Mouse (Mus musculus): ENCODE measurements at regions not wholly inside any gene's neighbourhood (a gene's known extent, or its start where the extent isn't known, plus 50 kb on each side); places are given as distances from the start of the nearest gene placed in this dataset.
A peak's percentile ranks its signal among the peaks of the same experiment; 100 is the strongest.
"Not testable (repeated sequence)": the region's sequence is repeated elsewhere in the genome, so short reads cannot be mapped to it uniquely, and the experiment has no call there.

GRCm38 (mm10) chr6:18566934-18567333 is 52.3 kb upstream of the Cttnbp2 start:
- H3K27ac ChIP-seq (ENCODE audit: low read length); H3K36me3 ChIP-seq (ENCODE audit: control insufficient read depth, insufficient read depth); H3K4me2 ChIP-seq (ENCODE audit: low read depth, low read length); ATAC-seq (replicated peaks; ENCODE audit: extremely low read depth, insufficient read depth, low FRiP score); H3K4me3 ChIP-seq (ENCODE audit: low read length); H3K9ac ChIP-seq (ENCODE audit: low read length); H3K9me3 ChIP-seq (replicated peaks; ENCODE audit: control insufficient read depth, low read length); H3K27me3 ChIP-seq (ENCODE audit: control insufficient read depth, insufficient read depth, low read length); H3K4me1 ChIP-seq (ENCODE audit: control insufficient read depth, insufficient read depth, low read length): not testable (repeated sequence)
- WGBS = 59% methylated on average over 2 of the region's 2 CpGs

GRCm38 (mm10) chr6:18569221-18569620 is 54.6 kb upstream of the Cttnbp2 start:
- no peak for ATAC-seq (replicated peaks; ENCODE audit: extremely low read depth, insufficient read depth, low FRiP score)
- Histone ChIP-seq H3K36me3 (ENCODE audit: control insufficient read depth, insufficient read depth) (no peaks in the 10 kb centered on the region), H3K4me3 (ENCODE audit: low read length) (no peak overlapping the region), H3K27ac (ENCODE audit: low read length) (no peak overlapping the region), H3K9ac (ENCODE audit: low read length) (no peak overlapping the region), H3K27me3 (ENCODE audit: control insufficient read depth, insufficient read depth, low read length) (no peaks in the 10 kb centered on the region), H3K9me3 (replicated peaks; ENCODE audit: control insufficient read depth, low read length) (no peaks in the 10 kb centered on the region), H3K4me2 (ENCODE audit: low read depth, low read length) (no peak overlapping the region), H3K4me1 (ENCODE audit: control insufficient read depth, insufficient read depth, low read length) (no peaks in the 10 kb centered on the region)
- 78% methylated on average over 2 of the region's 2 CpGs for WGBS

- H3K4me2 ChIP-seq (ENCODE audit: low read depth, low read length) = no peak overlapping the region
- ATAC-seq (replicated peaks; ENCODE audit: extremely low read depth, insufficient read depth, low FRiP score) = no peak
Measured at GRCm38 (mm10) chr6:18578501-18578900, 63.9 kb upstream of the Cttnbp2 start.

GRCm38 (mm10) chr6:18589436-18589835 is 74.8 kb upstream of the Cttnbp2 start:
- ATAC-seq (replicated peaks; ENCODE audit: extremely low read depth, insufficient read depth, low FRiP score) = no peak
- H3K4me2 ChIP-seq (ENCODE audit: low read depth, low read length) = no peak overlapping the region
- H3K27me3 ChIP-seq (ENCODE audit: control insufficient read depth, insufficient read depth, low read length) = no peaks in the 10 kb centered on the region
- H3K4me1 ChIP-seq (ENCODE audit: control insufficient read depth, insufficient read depth, low read length) = no peaks in the 10 kb centered on the region
- H3K36me3 ChIP-seq (ENCODE audit: control insufficient read depth, insufficient read depth) = no peaks in the 10 kb centered on the region
- H3K27ac ChIP-seq (ENCODE audit: low read length) = no peak overlapping the region
- no peak overlapping the region for H3K4me3 ChIP-seq (ENCODE audit: low read length)
- H3K9me3 ChIP-seq (replicated peaks; ENCODE audit: control insufficient read depth, low read length) = no peaks in the 10 kb centered on the region
- H3K9ac ChIP-seq (ENCODE audit: low read length) = no peak overlapping the region

More at GRCm38 (mm10) chr6:18578501-18578900, 63.9 kb upstream of the Cttnbp2 start:
- no peaks in the 10 kb centered on the region for H3K27me3 ChIP-seq (ENCODE audit: control insufficient read depth, insufficient read depth, low read length)
- H3K9me3 ChIP-seq (replicated peaks; ENCODE audit: control insufficient read depth, low read length) = no peaks in the 10 kb centered on the region
- H3K4me3 ChIP-seq (ENCODE audit: low read length) = no peak overlapping the region
- no peaks in the 10 kb centered on the region for H3K4me1 ChIP-seq (ENCODE audit: control insufficient read depth, insufficient read depth, low read length)
- no peak overlapping the region for H3K27ac ChIP-seq (ENCODE audit: low read length)
- H3K36me3 ChIP-seq (ENCODE audit: control insufficient read depth, insufficient read depth) = no peaks in the 10 kb centered on the region
- no peak overlapping the region for H3K9ac ChIP-seq (ENCODE audit: low read length)

GRCm38 (mm10) chr6:18596680-18597079 is 82.0 kb upstream of the Cttnbp2 start:
- WGBS = 84% methylated on average over 5 of the region's 5 CpGs
- Histone ChIP-seq H3K4me1 (ENCODE audit: control insufficient read depth, insufficient read depth, low read length) (no peaks in the 10 kb centered on the region), H3K36me3 (ENCODE audit: control insufficient read depth, insufficient read depth) (no peaks in the 10 kb centered on the region), H3K27me3 (ENCODE audit: control insufficient read depth, insufficient read depth, low read length) (no peaks in the 10 kb centered on the region), H3K9me3 (replicated peaks; ENCODE audit: control insufficient read depth, low read length) (no peaks in the 10 kb centered on the region), H3K4me3 (ENCODE audit: low read length) (no peak overlapping the region), H3K27ac (ENCODE audit: low read length) (no peak overlapping the region), H3K4me2 (ENCODE audit: low read depth, low read length) (no peak overlapping the region), H3K9ac (ENCODE audit: low read length) (no peak overlapping the region)
- ATAC-seq (replicated peaks; ENCODE audit: extremely low read depth, insufficient read depth, low FRiP score) = no peak

DNA sequence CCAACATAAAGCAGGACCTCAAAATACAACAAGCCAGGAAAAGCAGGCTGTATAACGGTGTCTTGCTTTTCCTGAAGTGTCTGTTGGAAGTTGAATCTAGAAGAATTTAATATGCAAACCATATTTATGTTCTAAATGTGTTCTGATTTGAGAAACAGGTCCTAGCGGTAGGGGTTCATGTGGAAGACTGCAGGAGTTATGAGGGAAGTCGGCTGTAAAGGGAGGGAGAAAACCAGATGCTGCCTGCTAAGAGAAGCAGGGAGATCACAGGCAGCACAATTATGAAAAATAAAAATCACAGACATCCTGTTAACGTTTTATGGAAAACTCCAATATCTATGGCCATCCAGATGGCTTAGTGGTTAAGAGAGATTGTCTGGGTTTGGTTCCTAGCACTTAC is 85.0 kb upstream of the Cttnbp2 start:
- 70% methylated on average over 4 of the region's 4 CpGs for WGBS
- H3K27ac ChIP-seq (ENCODE audit: low read length) = no peak overlapping the region
- no peak overlapping the region for H3K4me2 ChIP-seq (ENCODE audit: low read depth, low read length)
- H3K27me3 ChIP-seq (ENCODE audit: control insufficient read depth, insufficient read depth, low read length) = no peaks in the 10 kb centered on the region
- H3K4me1 ChIP-seq (ENCODE audit: control insufficient read depth, insufficient read depth, low read length) = peaks cover 8% of the 10 kb centered on the region; the same call in 1 of the 2 replicates
- H3K36me3 ChIP-seq (ENCODE audit: control insufficient read depth, insufficient read depth) = no peaks in the 10 kb centered on the region
- H3K9me3 ChIP-seq (replicated peaks; ENCODE audit: control insufficient read depth, low read length) = peaks cover 3% of the 10 kb centered on the region
- H3K9ac ChIP-seq (ENCODE audit: low read length) = no peak overlapping the region
- no peak for ATAC-seq (replicated peaks; ENCODE audit: extremely low read depth, insufficient read depth, low FRiP score)
- H3K4me3 ChIP-seq (ENCODE audit: low read length) = no peak overlapping the region

DNA sequence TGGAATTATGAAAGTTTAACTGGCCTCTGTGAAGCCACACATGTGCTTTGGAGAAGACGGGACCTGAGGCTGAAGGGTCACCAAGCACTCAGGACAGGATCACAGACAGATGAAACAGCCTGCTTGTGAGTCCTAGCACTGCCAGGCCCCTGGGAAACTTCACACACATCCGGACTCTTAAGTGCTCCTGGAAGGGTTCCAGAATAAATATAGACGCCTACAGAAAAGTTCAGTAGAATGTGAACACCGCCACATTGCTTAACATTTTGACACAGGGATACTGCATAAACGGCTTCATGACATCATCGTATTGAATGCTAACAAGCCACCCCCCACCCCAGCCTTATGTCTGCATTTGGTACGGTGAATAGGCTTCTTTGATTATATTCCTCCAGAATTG is 87.3 kb upstream of the Cttnbp2 start:
- Histone ChIP-seq H3K27ac (ENCODE audit: low read length) (no peak overlapping the region), H3K9me3 (replicated peaks; ENCODE audit: control insufficient read depth, low read length) (peaks cover 6% of the 10 kb centered on the region), H3K9ac (ENCODE audit: low read length) (no peak overlapping the region), H3K36me3 (ENCODE audit: control insufficient read depth, insufficient read depth) (no peaks in the 10 kb centered on the region), H3K27me3 (ENCODE audit: control insufficient read depth, insufficient read depth, low read length) (no peaks in the 10 kb centered on the region), H3K4me2 (ENCODE audit: low read depth, low read length) (peak overlapping the region; percentile 45; the same call in 1 of the 2 replicates), H3K4me3 (ENCODE audit: low read length) (no peak overlapping the region), H3K4me1 (ENCODE audit: control insufficient read depth, insufficient read depth, low read length) (peaks cover 8% of the 10 kb centered on the region; the same call in 1 of the 2 replicates)
- WGBS = 14% methylated on average over 7 of the region's 7 CpGs
- ATAC-seq (replicated peaks; ENCODE audit: extremely low read depth, insufficient read depth, low FRiP score) = peak; percentile 82

DNA sequence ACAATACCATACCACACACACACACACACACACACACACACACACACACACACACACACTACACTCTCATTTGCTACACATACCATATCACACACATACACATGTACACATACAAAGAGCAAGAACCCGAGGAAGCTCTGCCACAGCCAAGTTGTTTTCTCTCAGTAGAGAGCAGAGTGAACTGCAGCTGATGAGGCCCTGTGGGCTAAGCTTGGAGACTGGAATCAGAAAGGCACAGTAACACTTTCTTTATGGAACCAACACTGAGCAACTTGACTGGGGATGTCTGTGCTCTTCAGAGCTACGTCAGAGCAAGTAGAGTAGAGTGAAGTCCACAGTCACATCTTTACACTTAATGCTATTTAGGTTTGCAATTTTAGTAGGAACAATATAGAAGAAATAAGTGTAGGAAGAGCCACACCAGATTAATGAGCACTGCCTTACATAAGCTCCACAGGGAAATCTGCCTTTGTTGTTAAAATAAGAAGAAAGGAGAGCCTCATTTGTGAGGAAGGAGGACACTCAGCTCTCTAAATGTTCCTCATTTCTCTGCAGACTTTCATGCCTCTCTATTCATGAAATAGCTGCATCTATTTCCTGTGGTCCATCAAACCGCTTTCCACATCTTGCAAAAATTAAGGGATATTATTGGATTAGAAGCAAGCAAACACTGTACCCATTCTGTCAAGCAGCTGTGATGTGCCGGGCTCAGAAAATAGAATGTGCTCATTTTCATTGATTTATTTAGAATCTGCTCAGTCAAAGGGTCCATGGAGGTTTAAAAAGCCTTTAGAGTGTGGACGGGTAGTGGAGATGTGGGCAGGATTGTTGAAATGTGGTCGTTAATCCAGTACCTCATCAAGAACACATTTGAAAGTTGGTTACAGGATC is 107.0 kb upstream of the Cttnbp2 start:
- Histone ChIP-seq H3K9me3 (replicated peaks; ENCODE audit: control insufficient read depth, low read length) (no peaks in the 10 kb centered on the region), H3K36me3 (ENCODE audit: control insufficient read depth, insufficient read depth) (no peaks in the 10 kb centered on the region), H3K4me3 (ENCODE audit: low read length) (no peak overlapping the region), H3K4me2 (ENCODE audit: low read depth, low read length) (no peak overlapping the region), H3K9ac (ENCODE audit: low read length) (no peak overlapping the region), H3K27me3 (ENCODE audit: control insufficient read depth, insufficient read depth, low read length) (no peaks in the 10 kb centered on the region), H3K27ac (ENCODE audit: low read length) (no peak overlapping the region), H3K4me1 (ENCODE audit: control insufficient read depth, insufficient read depth, low read length) (no peaks in the 10 kb centered on the region)
- 79% methylated on average over 6 of the region's 6 CpGs for WGBS
- ATAC-seq (replicated peaks; ENCODE audit: extremely low read depth, insufficient read depth, low FRiP score) = no peak

- Histone ChIP-seq H3K4me1 (ENCODE audit: control insufficient read depth, insufficient read depth, low read length) (no peaks in the 10 kb centered on the region), H3K9me3 (replicated peaks; ENCODE audit: control insufficient read depth, low read length) (no peaks in the 10 kb centered on the region), H3K4me2 (ENCODE audit: low read depth, low read length) (no peak overlapping the region), H3K36me3 (ENCODE audit: control insufficient read depth, insufficient read depth) (no peaks in the 10 kb centered on the region), H3K4me3 (ENCODE audit: low read length) (no peak overlapping the region), H3K27me3 (ENCODE audit: control insufficient read depth, insufficient read depth, low read length) (no peaks in the 10 kb centered on the region), H3K27ac (ENCODE audit: low read length) (no peak overlapping the region), H3K9ac (ENCODE audit: low read length) (no peak overlapping the region)
- WGBS = 55% methylated on average over 1 of the region's 1 CpGs
- ATAC-seq (replicated peaks; ENCODE audit: extremely low read depth, insufficient read depth, low FRiP score) = no peak
Measured at GRCm38 (mm10) chr6:18628591-18628990, 113.9 kb upstream of the Cttnbp2 start.

Data from heart, embryonic 16.5 days (tissue).